8 mouse cellular contexts compared by ENCODE assay signal in genomic region chr12:24680492-24681285, GRCm38 (mm10). TPM values are rescaled to one million over a fixed set of nuclear protein-coding genes. Genes with fewer than 3 reads are reported as not detected.
DNase-seq lines count a peak whose midpoint lies in the region; ATAC-seq and TF ChIP-seq lines count a peak whose summit lies in the region.

No protein-coding gene starts in this region.

- H3K27me3 ChIP-seq in kidney, adult 2 months (replicated peaks; ENCODE audit: control insufficient read depth, insufficient read depth, low read length), result no peaks in the 10 kb centered on the region
- H3K27me3 ChIP-seq in intestine, postnatal 0 days (replicated peaks; ENCODE audit: control insufficient read depth, insufficient read depth, low read length), result no peaks in the 10 kb centered on the region; the same call in 1 of the 2 replicates
- H3K27me3 ChIP-seq in liver, postnatal 0 days (ENCODE audit: insufficient read depth, low read length), result peaks cover 33% of the 10 kb centered on the region

- H3K9me3 ChIP-seq in intestine, postnatal 0 days (ENCODE audit: control insufficient read depth), result no peaks in the 10 kb centered on the region
- H3K9me3 ChIP-seq in liver, postnatal 0 days (ENCODE audit: low read length), result no peaks in the 10 kb centered on the region

- peaks cover 31% of the 10 kb centered on the region for H3K4me1 ChIP-seq in kidney, adult 2 months (ENCODE audit: control insufficient read depth, insufficient read depth, low read length)
- no peaks in the 10 kb centered on the region for H3K4me1 ChIP-seq in intestine, postnatal 0 days (replicated peaks; ENCODE audit: control insufficient read depth, insufficient read depth, low read length)
- H3K4me1 ChIP-seq in liver, postnatal 0 days (ENCODE audit: insufficient read depth), result peaks cover 11% of the 10 kb centered on the region

- 2% methylated on average over 44 of the region's 61 CpGs for WGBS in kidney, adult 2 months
- WGBS in intestine, postnatal 0 days, result 3% methylated on average over 33 of the region's 61 CpGs
- WGBS in liver, postnatal 0 days (ENCODE audit: insufficient replicate concordance), result 5% methylated on average over 42 of the region's 61 CpGs

- intact Hi-C loops in gastrocnemius, postnatal 14 days (cut with DNase I; ENCODE audit: low total_unique reads), result loop anchor here (10.0 kb wide), 1 partner anchor 206 kb away; no protein-coding TSS in a partner anchor

- TF ChIP-seq POLR2A in kidney, adult 2 months (IDR thresholded peaks at IDR 0.05; ENCODE audit: low read depth, low read length), result no peak

- no peak for DNase-seq in kidney, adult 2 months
- no peak for DNase-seq in kidney, adult 11 months
- DNase-seq in adrenal gland, postnatal 14 days, result peak; percentile 55
- peak; percentile 52 for DNase-seq in gastrocnemius, postnatal 14 days
- DNase-seq in liver, postnatal 0 days, result no peak
- DNase-seq in right cerebral cortex, postnatal 4 days, result peak; percentile 67

- peak overlapping the region; percentile 80 for H3K4me3 ChIP-seq in kidney, adult 2 months (ENCODE audit: insufficient read depth, low read depth, low read length)
- peak overlapping the region; percentile 50 for H3K4me3 ChIP-seq in intestine, postnatal 0 days (ENCODE audit: low read depth, low read length)
- peak overlapping the region; percentile 44 for H3K4me3 ChIP-seq in liver, postnatal 0 days (ENCODE audit: low read depth, low read length)

- H3K4me2 ChIP-seq in intestine, postnatal 0 days (replicated peaks; ENCODE audit: low read depth), result peak overlapping the region; percentile 95
- peak overlapping the region; percentile 76 for H3K4me2 ChIP-seq in liver, postnatal 0 days (ENCODE audit: low read depth, low read length)

- no peaks in the 10 kb centered on the region; the same call in 1 of the 2 replicates for H3K36me3 ChIP-seq in kidney, adult 2 months (ENCODE audit: control insufficient read depth, insufficient read depth, low read length)
- no peaks in the 10 kb centered on the region for H3K36me3 ChIP-seq in intestine, postnatal 0 days (ENCODE audit: control insufficient read depth, insufficient read depth)
- no peaks in the 10 kb centered on the region for H3K36me3 ChIP-seq in liver, postnatal 0 days (replicated peaks; ENCODE audit: insufficient read depth, low read length)

- no peak for TF ChIP-seq EP300 in liver, postnatal 0 days (IDR thresholded peaks at IDR 0.05; ENCODE audit: low read depth)

- peak overlapping the region; percentile 97 for H3K27ac ChIP-seq in kidney, adult 2 months (ENCODE audit: insufficient read depth, low read depth, low read length)
- H3K27ac ChIP-seq in intestine, postnatal 0 days (ENCODE audit: low read depth, low read length), result no peak overlapping the region
- H3K27ac ChIP-seq in liver, postnatal 0 days (ENCODE audit: low read depth), result no peak overlapping the region

- TF ChIP-seq CTCF in kidney, adult 2 months (conservative IDR thresholded peaks at IDR 0.05; ENCODE audit: insufficient read depth, insufficient read length, low read depth, low read length), result no peak
- TF ChIP-seq CTCF in intestine, postnatal 0 days (IDR thresholded peaks at IDR 0.05; ENCODE audit: low read depth), result peak; percentile 39; the same call in 1 of the 2 replicates
- no peak for TF ChIP-seq CTCF in liver, postnatal 0 days (IDR thresholded peaks at IDR 0.05; ENCODE audit: low read depth)

- peak overlapping the region; percentile 54 for H3K9ac ChIP-seq in intestine, postnatal 0 days (ENCODE audit: low read depth, low read length)
- 0 out of 2 replicates have a peak overlapping the region, but pooled peaks have one; percentile 22 for H3K9ac ChIP-seq in liver, postnatal 0 days (replicated peaks)

- ATAC-seq in intestine, postnatal 0 days, result no peak
- peak; percentile 52 for ATAC-seq in liver, postnatal 0 days
- ATAC-seq in megakaryocyte-erythroid progenitor cell, adult 5-6 weeks (replicated peaks; ENCODE audit: low FRiP score, low TSS enrichment, poor library complexity, severe bottlenecking), result no peak

RNA-seq across cellular contexts. Expression of gene Cys1, which starts 0.9 kb away (rescaled TPM):
- polyA plus RNA-seq in kidney, adult 2 months (2012; rRNA removed), result 71.1 and 93.2 TPM in 2 replicates
- 3.5 and 3.9 TPM in 2 replicates for total RNA-seq in adrenal gland, postnatal 14 days (2021)
- 1 to 10 TPM; 6.8 to 7.5 TPM for total RNA-seq in gastrocnemius, postnatal 14 days (2021)
- polyA plus RNA-seq in intestine, postnatal 0 days (2015; fragmentation: Nextera tagmentation; extraction: Ambion mirVana), result 1.3 and 1.7 TPM in 2 replicates
- polyA plus RNA-seq in liver, postnatal 0 days (2015; fragmentation: Nextera tagmentation; extraction: Ambion mirVana), result 0.31 and 0.50 TPM in 2 replicates
- total RNA-seq in megakaryocyte-erythroid progenitor cell, adult 5-6 weeks (2014; fragmentation: Nextera tagmentation), result not detected in 2 replicates
- not detected in 2 replicates for total RNA-seq in megakaryocyte-erythroid progenitor cell, adult 5-6 weeks (2017)

RNA-seq across cellular contexts. Expression of gene Rrm2, which starts 27.4 kb away (rescaled TPM):
- 1.3 and 1.6 TPM in 2 replicates for polyA plus RNA-seq in kidney, adult 2 months (2012; rRNA removed)
- 42.1 and 56.4 TPM in 2 replicates for total RNA-seq in adrenal gland, postnatal 14 days (2021)
- total RNA-seq in gastrocnemius, postnatal 14 days (2021), result 1 to 10 TPM; 8.1 to 8.6 TPM
- 36.9 and 37.4 TPM in 2 replicates for polyA plus RNA-seq in intestine, postnatal 0 days (2015; fragmentation: Nextera tagmentation; extraction: Ambion mirVana)
- 235 and 276 TPM in 2 replicates for polyA plus RNA-seq in liver, postnatal 0 days (2015; fragmentation: Nextera tagmentation; extraction: Ambion mirVana)
- total RNA-seq in megakaryocyte-erythroid progenitor cell, adult 5-6 weeks (2014; fragmentation: Nextera tagmentation), result 188 and 245 TPM in 2 replicates
- 98.3 and 173 TPM in 2 replicates for total RNA-seq in megakaryocyte-erythroid progenitor cell, adult 5-6 weeks (2017)

RNA-seq across cellular contexts. Expression of gene Klf11, which starts 29.6 kb away (rescaled TPM):
- polyA plus RNA-seq in kidney, adult 2 months (2012; rRNA removed), result 8.4 and 8.5 TPM in 2 replicates
- 13.7 and 17.3 TPM in 2 replicates for total RNA-seq in adrenal gland, postnatal 14 days (2021)
- 1 to 10 TPM; 4.4 to 6.1 TPM for total RNA-seq in gastrocnemius, postnatal 14 days (2021)
- polyA plus RNA-seq in intestine, postnatal 0 days (2015; fragmentation: Nextera tagmentation; extraction: Ambion mirVana), result 7.3 and 8.1 TPM in 2 replicates
- 4.0 and 5.3 TPM in 2 replicates for polyA plus RNA-seq in liver, postnatal 0 days (2015; fragmentation: Nextera tagmentation; extraction: Ambion mirVana)
- 10.9 and 16.6 TPM in 2 replicates for total RNA-seq in megakaryocyte-erythroid progenitor cell, adult 5-6 weeks (2014; fragmentation: Nextera tagmentation)
- 15.7 and 18.6 TPM in 2 replicates for total RNA-seq in megakaryocyte-erythroid progenitor cell, adult 5-6 weeks (2017)

Comparison
In these comparisons a context has a peak if more than half of its experiments do, and no peak if none do; other contexts are left out.
1. DNase-seq: peak in adrenal gland, postnatal 14 days (single experiment), gastrocnemius, postnatal 14 days (single experiment) and right cerebral cortex, postnatal 4 days (single experiment); none in kidney, adult 2 months (single experiment), kidney, adult 11 months (single experiment) and liver, postnatal 0 days (single experiment).
2. Peak in every context shown above with its lines, with median percentiles within 50 percentile points of each other: H3K4me3 ChIP-seq.